34 mouse cellular contexts compared by ENCODE assay signal in genomic region chr2:50416056-50416455, GRCm38 (mm10).
"Had no signal": no experiment of that assay in that cellular context is flagged by ENCODE, and none has a peak within 500 bp of the region (broad histone marks: within the 10 kb centered on the region; RNA-seq: fewer than 3 reads in every experiment).

No protein-coding gene starts in this region.

- H3K4me2 ChIP-seq: heart, embryonic 11.5 days; heart, embryonic 12.5 days; heart, embryonic 13.5 days; heart, embryonic 15.5 days; hindbrain, embryonic 12.5 days; hindbrain, embryonic 13.5 days; hindbrain, embryonic 14.5 days; hindbrain, embryonic 15.5 days; intestine, embryonic 15.5 days; kidney, embryonic 15.5 days had no signal

- ATAC-seq: hindbrain, embryonic 16.5 days; hindbrain, postnatal 0 days; inflammation-experienced regulatory T-cells, adult 6 months; intestine, embryonic 15.5 days; intestine, embryonic 16.5 days had no signal

- H3K27me3 ChIP-seq: heart, embryonic 12.5 days; heart, embryonic 13.5 days; heart, embryonic 15.5 days; hindbrain, embryonic 12.5 days; hindbrain, embryonic 13.5 days; hindbrain, embryonic 15.5 days; intestine, embryonic 15.5 days; kidney, embryonic 15.5 days had no signal

- H3K4me3 ChIP-seq: heart, embryonic 10.5 days; heart, embryonic 12.5 days; heart, embryonic 13.5 days; heart, embryonic 15.5 days; hindbrain, embryonic 10.5 days; hindbrain, embryonic 12.5 days; hindbrain, embryonic 13.5 days; hindbrain, embryonic 15.5 days; intestine, embryonic 15.5 days; kidney, embryonic 15.5 days; layer of hippocampus, adult 2 months; left cerebral cortex, adult 2 months had no signal

- DNase-seq: heart, postnatal 10 days; heart, postnatal 14 days; heart, postnatal 36 days; heart, postnatal 4 days; kidney, adult 11 months; kidney, adult 18-20 months; kidney, adult 2 months; kidney, adult 8-10 months; kidney, adult 9 months; kidney, postnatal 14 days; kidney, postnatal 25 days; kidney, postnatal 36 days; kidney, postnatal 4 days; layer of hippocampus, adult 9-11 months; layer of hippocampus, postnatal 36 days had no signal

- H3K4me1 ChIP-seq: heart, embryonic 10.5 days; heart, embryonic 12.5 days; heart, embryonic 13.5 days; heart, embryonic 15.5 days; hindbrain, embryonic 10.5 days; hindbrain, embryonic 12.5 days; hindbrain, embryonic 13.5 days; hindbrain, embryonic 15.5 days; intestine, embryonic 15.5 days; kidney, embryonic 15.5 days had no signal

- H3K9me3 ChIP-seq: heart, embryonic 10.5 days; heart, embryonic 12.5 days; heart, embryonic 13.5 days; heart, embryonic 15.5 days; hindbrain, embryonic 10.5 days; hindbrain, embryonic 12.5 days; hindbrain, embryonic 13.5 days; hindbrain, embryonic 15.5 days; intestine, embryonic 15.5 days; kidney, embryonic 15.5 days had no signal

- H3K27ac ChIP-seq: heart, embryonic 10.5 days; heart, embryonic 13.5 days; heart, embryonic 15.5 days; hindbrain, embryonic 10.5 days; hindbrain, embryonic 12.5 days; hindbrain, embryonic 13.5 days; hindbrain, embryonic 14.5 days; hindbrain, embryonic 15.5 days; hindbrain, postnatal 0 days; intestine, embryonic 15.5 days; kidney, embryonic 15.5 days; kidney, postnatal 0 days; layer of hippocampus, adult 2 months; left cerebral cortex, adult 2 months had no signal

- H3K9ac ChIP-seq: heart, embryonic 12.5 days; heart, embryonic 13.5 days; heart, embryonic 15.5 days; hindbrain, embryonic 12.5 days; hindbrain, embryonic 13.5 days; hindbrain, embryonic 14.5 days; hindbrain, embryonic 15.5 days; intestine, embryonic 15.5 days; kidney, embryonic 15.5 days had no signal

- H3K36me3 ChIP-seq: heart, embryonic 10.5 days; heart, embryonic 12.5 days; heart, embryonic 13.5 days; heart, embryonic 15.5 days; hindbrain, embryonic 10.5 days; hindbrain, embryonic 12.5 days; hindbrain, embryonic 13.5 days; hindbrain, embryonic 15.5 days; intestine, embryonic 15.5 days; kidney, embryonic 15.5 days had no signal
